Mouse (Mus musculus) heart, embryonic 13.5 days (tissue): Measurements from ENCODE around the gene Scnn1b. TPM values are rescaled to one million over a fixed set of nuclear protein-coding genes. Genes with fewer than 3 reads are reported as not detected.

Experiments
- ATAC-seq: fragments of 200-750 bp; cut with Nextera tagmentation; 2 replicates; pipeline ENCODE4 v1.8.0; 2017; ENCODE audit warnings: moderate TSS enrichment; ENCODE audit not compliant: insufficient number of reproducible peaks, low FRiP score, low TSS enrichment; ENCODE audit errors: extremely low read depth
- H3K27ac ChIP-seq: fragments of 300-500 bp; sonication (generic); replicated peaks from 2 replicates; pipeline ENCODE4 v1.5.1; 2015; ENCODE audit warnings: moderate library complexity, mild to moderate bottlenecking, inconsistent platforms
- H3K27me3 ChIP-seq: fragments of 300-500 bp; sonication (generic); replicated peaks from 2 replicates; pipeline ENCODE4 v1.6.1; 2015; ENCODE audit warnings: mild to moderate bottlenecking, inconsistent platforms
- H3K36me3 ChIP-seq: fragments of 300-500 bp; sonication (generic); 2 replicates; pipeline ENCODE4 v1.6.1; 2015; ENCODE audit warnings: mild to moderate bottlenecking, inconsistent platforms
- H3K4me1 ChIP-seq: fragments of 300-500 bp; sonication (generic); 2 replicates; pipeline ENCODE4 v1.6.1; 2015; ENCODE audit warnings: inconsistent platforms
- H3K4me2 ChIP-seq: fragments of 300-500 bp; sonication (generic); 2 replicates; pipeline ENCODE4 v1.6.1; 2015; ENCODE audit warnings: inconsistent platforms, mild to moderate bottlenecking, moderate library complexity
- H3K4me3 ChIP-seq: fragments of 300-500 bp; sonication (generic); 2 replicates; pipeline ENCODE4 v1.5.1; 2015; ENCODE audit warnings: moderate library complexity, mild to moderate bottlenecking, inconsistent platforms
- H3K9ac ChIP-seq: fragments of 300-500 bp; sonication (generic); 2 replicates; pipeline ENCODE4 v1.6.1; 2015; ENCODE audit warnings: inconsistent platforms, mild to moderate bottlenecking, moderate library complexity
- H3K9me3 ChIP-seq: fragments of 300-500 bp; sonication (generic); 2 replicates; pipeline ENCODE4 v1.6.1; 2016; ENCODE audit warnings: inconsistent platforms
- WGBS: fragments of 180-500 bp; shearing (Covaris S2); methylation state at CpG from one replicate; pipeline ENCODE4 v1.1.7; 2015; ENCODE audit warnings: mixed read lengths; 5-methylcytosine and 5-hydroxymethylcytosine counted together
- polyA plus RNA-seq: library from polyadenylated mRNA; unstranded; fragments of >200 nt; fragmentation: Nextera tagmentation; extraction: Ambion mirVana; gene quantifications from 2 replicates; pipeline ENCODE4 v1.2.1, GENCODE M21; 2015

The Scnn1b gene
- polyA plus RNA-seq, 1 experiment from 2014 or later = 0.19 TPM

GRCm38 (mm10) chr7:121913944-121914343 is 49.1 kb downstream of the Scnn1b start:
- no peak overlapping the region for H3K9ac ChIP-seq
- H3K27me3 ChIP-seq = no peaks in the 10 kb centered on the region; the same call in 1 of the 2 replicates
- 0 out of 2 replicates have a peak, but pooled peaks cover 3% of the 10 kb centered on the region for H3K4me1 ChIP-seq
- no peak overlapping the region for H3K27ac ChIP-seq
- no peak overlapping the region for H3K4me2 ChIP-seq
- 44% methylated on average over 6 of the region's 6 CpGs for WGBS
- no peaks in the 10 kb centered on the region for H3K9me3 ChIP-seq
- H3K36me3 ChIP-seq = no peaks in the 10 kb centered on the region
- no peak overlapping the region for H3K4me3 ChIP-seq
- no peak for ATAC-seq

- Histone ChIP-seq H3K9ac (no peak overlapping the region), H3K27ac (no peak overlapping the region), H3K9me3 (no peaks in the 10 kb centered on the region), H3K36me3 (peaks cover 66% of the 10 kb centered on the region), H3K4me2 (no peak overlapping the region), H3K4me1 (no peaks in the 10 kb centered on the region), H3K27me3 (no peaks in the 10 kb centered on the region), H3K4me3 (no peak overlapping the region)
- 94% methylated on average over 7 of the region's 7 CpGs for WGBS
- ATAC-seq = no peak
Observed at GRCm38 (mm10) chr7:121924361-121924760, 59.5 kb downstream of the Scnn1b start.

DNA sequence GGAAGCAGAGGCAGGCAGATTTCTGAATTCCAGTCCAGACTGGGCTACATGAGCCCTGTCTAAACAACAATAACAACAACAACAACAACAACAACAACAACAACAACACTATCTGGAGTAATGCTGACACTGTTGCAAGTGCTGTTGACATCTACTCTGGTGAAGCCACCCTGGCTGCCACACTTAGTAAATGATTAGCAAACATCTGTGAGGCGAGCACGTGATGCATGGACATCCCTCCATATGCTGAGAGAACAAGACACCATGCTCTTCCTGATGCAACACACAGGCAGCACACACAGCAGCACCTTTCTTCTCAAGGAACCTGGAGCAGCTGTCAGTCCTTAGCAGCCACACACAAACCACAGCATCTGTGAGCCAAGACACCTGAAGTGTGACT is 63.0 kb downstream of the Scnn1b start:
- Histone ChIP-seq H3K4me1 (peaks cover 9% of the 10 kb centered on the region), H3K27me3 (no peaks in the 10 kb centered on the region), H3K4me3 (no peak overlapping the region), H3K36me3 (peaks cover 74% of the 10 kb centered on the region), H3K4me2 (no peak overlapping the region), H3K27ac (no peak overlapping the region), H3K9me3 (no peaks in the 10 kb centered on the region), H3K9ac (no peak overlapping the region)
- 96% methylated on average over 2 of the region's 2 CpGs for WGBS
- no peak for ATAC-seq

DNA sequence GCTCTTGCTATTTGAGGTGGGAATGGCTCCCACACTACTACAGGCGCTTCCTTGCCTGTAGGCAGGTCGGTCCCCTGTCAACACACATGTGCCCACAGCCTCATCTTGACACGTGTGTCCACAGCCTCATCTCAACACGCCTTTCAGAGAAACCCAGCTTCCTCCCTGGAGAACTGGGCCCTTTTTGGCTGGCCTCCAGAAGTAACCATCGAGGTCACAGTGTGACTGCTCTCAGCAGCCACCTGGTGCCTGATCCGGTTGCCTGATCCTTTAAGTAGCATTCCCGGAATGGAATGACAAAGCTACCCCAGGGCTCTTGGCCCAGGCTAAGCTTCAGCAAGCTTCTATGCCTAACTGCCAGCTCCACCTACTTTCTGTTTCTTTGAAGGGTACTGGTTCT is 66.4 kb downstream of the Scnn1b start:
- peaks cover 22% of the 10 kb centered on the region for H3K4me1 ChIP-seq
- no peak overlapping the region for H3K4me2 ChIP-seq
- no peak for ATAC-seq
- no peak overlapping the region for H3K4me3 ChIP-seq
- WGBS = 45% methylated on average over 7 of the region's 7 CpGs
- no peak overlapping the region for H3K27ac ChIP-seq
- peaks cover 54% of the 10 kb centered on the region for H3K36me3 ChIP-seq
- H3K9ac ChIP-seq = no peak overlapping the region
- no peaks in the 10 kb centered on the region for H3K27me3 ChIP-seq
- no peaks in the 10 kb centered on the region for H3K9me3 ChIP-seq

GRCm38 (mm10) chr7:121933675-121934074 is 68.8 kb downstream of the Scnn1b start:
- Histone ChIP-seq H3K4me3 (no peak overlapping the region), H3K9me3 (no peaks in the 10 kb centered on the region), H3K27ac (no peak overlapping the region), H3K36me3 (peaks cover 33% of the 10 kb centered on the region), H3K4me1 (peaks cover 46% of the 10 kb centered on the region), H3K4me2 (no peak overlapping the region), H3K9ac (no peak overlapping the region), H3K27me3 (no peaks in the 10 kb centered on the region)
- 55% methylated on average over 6 of the region's 6 CpGs for WGBS
- no peak for ATAC-seq

DNA sequence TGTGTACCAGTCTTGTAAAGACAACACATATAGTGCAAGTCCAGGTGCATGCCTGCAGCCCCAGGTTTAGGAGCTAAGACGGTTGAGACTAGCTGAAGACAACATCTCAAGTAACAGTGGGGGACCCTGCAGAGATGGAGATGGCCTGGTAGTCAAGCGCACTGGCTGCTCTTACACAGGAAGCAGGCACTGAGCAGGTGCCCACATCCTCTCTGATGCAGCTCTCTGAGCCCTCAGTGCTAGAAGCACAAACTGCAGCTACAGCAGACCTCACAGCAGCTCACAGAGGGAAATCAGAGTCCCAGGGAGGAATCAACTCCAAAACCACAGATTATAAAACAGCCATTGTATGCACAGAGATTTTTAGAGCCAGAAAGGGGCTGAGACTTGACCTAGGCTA is 69.5 kb downstream of the Scnn1b start:
- H3K4me1 ChIP-seq = peaks cover 53% of the 10 kb centered on the region
- H3K36me3 ChIP-seq = peaks cover 26% of the 10 kb centered on the region
- no peak overlapping the region for H3K4me2 ChIP-seq
- ATAC-seq = no peak
- no peaks in the 10 kb centered on the region for H3K9me3 ChIP-seq
- H3K27me3 ChIP-seq = no peaks in the 10 kb centered on the region
- no peak overlapping the region for H3K27ac ChIP-seq
- H3K4me3 ChIP-seq = no peak overlapping the region
- no peak overlapping the region for H3K9ac ChIP-seq
- 86% methylated on average over 2 of the region's 2 CpGs for WGBS

GRCm38 (mm10) chr7:121935906-121936794 is 71.3 kb downstream of the Scnn1b start:
- peaks cover 65% of the 10 kb centered on the region for H3K4me1 ChIP-seq
- ATAC-seq = no peak
- peak overlapping the region; percentile 59; the same call in 1 of the 2 replicates for H3K27ac ChIP-seq
- 52% methylated on average over 12 of the region's 12 CpGs for WGBS
- H3K4me2 ChIP-seq = no peak overlapping the region
- H3K27me3 ChIP-seq = no peaks in the 10 kb centered on the region
- peaks cover 18% of the 10 kb centered on the region for H3K36me3 ChIP-seq
- no peak overlapping the region for H3K9ac ChIP-seq
- no peak overlapping the region for H3K4me3 ChIP-seq
- no peaks in the 10 kb centered on the region for H3K9me3 ChIP-seq

GRCm38 (mm10) chr7:121936861-121937630 is 72.2 kb downstream of the Scnn1b start:
- Histone ChIP-seq H3K4me1 (peaks cover 67% of the 10 kb centered on the region), H3K9ac (no peak overlapping the region), H3K36me3 (peaks cover 17% of the 10 kb centered on the region), H3K4me2 (peak overlapping the region; percentile 19), H3K27me3 (no peaks in the 10 kb centered on the region), H3K4me3 (no peak overlapping the region), H3K9me3 (no peaks in the 10 kb centered on the region), H3K27ac (peak overlapping the region; percentile 59)
- ATAC-seq = no peak
- WGBS = 37% methylated on average over 14 of the region's 14 CpGs

DNA sequence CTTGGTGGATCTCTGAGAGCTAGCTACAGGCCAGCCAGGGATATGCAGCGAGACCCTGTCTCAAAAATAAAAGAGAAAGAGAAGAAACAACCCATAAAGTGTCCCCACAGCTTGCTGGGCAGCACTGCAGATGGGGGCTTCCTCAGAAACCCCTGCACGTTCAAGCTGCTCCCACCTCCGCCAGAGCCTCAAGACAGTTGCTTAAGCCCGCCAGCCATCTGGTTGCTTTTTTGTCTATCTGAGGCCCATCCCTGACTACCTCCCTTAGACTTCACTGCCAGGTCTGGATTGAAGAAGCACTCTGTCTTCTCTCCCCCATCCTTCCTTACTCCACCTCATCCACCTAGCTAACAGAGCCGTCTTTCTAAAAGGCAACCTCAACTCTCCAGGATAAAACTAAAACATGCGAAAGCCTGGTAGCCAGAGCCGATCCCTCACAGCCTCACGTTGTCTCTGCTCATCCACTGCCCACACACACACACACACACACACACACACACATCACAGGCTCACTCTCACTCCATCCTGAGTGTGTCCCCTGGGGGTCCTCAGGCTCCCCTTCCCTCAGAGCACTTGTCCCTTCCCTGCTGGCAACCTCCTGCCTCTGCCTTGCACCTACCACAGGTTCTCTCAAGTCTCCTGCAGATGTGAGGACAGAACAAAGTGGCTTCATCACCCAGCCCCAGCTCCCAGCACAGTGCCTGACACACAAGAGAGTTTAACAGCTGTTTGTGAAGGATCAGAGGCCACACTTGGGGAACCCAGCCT is 73.5 kb downstream of the Scnn1b start:
- WGBS = 79% methylated on average over 8 of the region's 8 CpGs
- Histone ChIP-seq H3K4me1 (peaks cover 73% of the 10 kb centered on the region), H3K27ac (no peak overlapping the region), H3K9ac (0 out of 2 replicates have a peak overlapping the region, but pooled peaks have one; percentile 16), H3K9me3 (no peaks in the 10 kb centered on the region), H3K4me3 (no peak overlapping the region), H3K27me3 (no peaks in the 10 kb centered on the region), H3K36me3 (peaks cover 23% of the 10 kb centered on the region), H3K4me2 (no peak overlapping the region)
- ATAC-seq = no peak

DNA sequence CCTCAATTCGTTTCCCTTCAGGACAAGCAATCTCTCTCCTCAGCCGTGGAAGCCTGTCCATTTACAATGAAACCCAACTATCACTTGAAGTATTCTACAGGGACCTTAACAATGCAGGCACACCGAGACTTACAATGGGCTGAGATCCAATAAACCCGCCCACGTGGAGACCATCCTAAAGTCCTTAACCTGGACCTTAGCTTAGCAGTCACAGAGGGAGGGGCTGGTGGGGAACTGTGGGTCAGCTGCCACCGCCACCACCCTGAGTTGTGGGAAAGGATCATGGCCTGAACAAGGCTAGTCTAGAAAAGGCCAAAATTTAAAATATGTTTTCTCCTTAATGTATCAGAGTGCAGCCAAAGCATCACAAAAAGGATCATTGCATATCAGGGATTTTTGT is 74.4 kb downstream of the Scnn1b start:
- H3K9me3 ChIP-seq = no peaks in the 10 kb centered on the region
- H3K4me1 ChIP-seq = peaks cover 68% of the 10 kb centered on the region
- H3K4me2 ChIP-seq = no peak overlapping the region
- H3K36me3 ChIP-seq = peaks cover 33% of the 10 kb centered on the region
- no peak overlapping the region for H3K27ac ChIP-seq
- ATAC-seq = no peak
- no peak overlapping the region for H3K9ac ChIP-seq
- WGBS = 59% methylated on average over 6 of the region's 6 CpGs
- H3K4me3 ChIP-seq = no peak overlapping the region
- no peaks in the 10 kb centered on the region for H3K27me3 ChIP-seq

GRCm38 (mm10) chr7:121939729-121940128 is 74.9 kb downstream of the Scnn1b start:
- H3K4me1 ChIP-seq = peaks cover 68% of the 10 kb centered on the region
- ATAC-seq = no peak
- H3K9ac ChIP-seq = no peak overlapping the region
- H3K4me2 ChIP-seq = no peak overlapping the region
- no peaks in the 10 kb centered on the region for H3K9me3 ChIP-seq
- peaks cover 34% of the 10 kb centered on the region for H3K36me3 ChIP-seq
- WGBS = 28% methylated on average over 4 of the region's 4 CpGs
- no peak overlapping the region for H3K4me3 ChIP-seq
- no peaks in the 10 kb centered on the region for H3K27me3 ChIP-seq
- H3K27ac ChIP-seq = no peak overlapping the region
